Mouse (Mus musculus): Measurements from ENCODE around the gene Twsg1. TPM values are rescaled to one million over a fixed set of nuclear protein-coding genes. Genes with fewer than 3 reads are reported as not detected.
A peak's percentile ranks its signal among the peaks of the same experiment; 100 is the strongest.

Gene Twsg1
- polyA plus RNA-seq, 1 experiment = 75.3 TPM

GRCm38 (mm10) chr17:65952083-65952482 lies 1.1 kb upstream of the Twsg1 start:
- Histone ChIP-seq H3K9ac (ENCODE audit: low read depth, poor library complexity, severe bottlenecking) (no peak overlapping the region), H3K4me3 (ENCODE audit: low read depth, low read length) (no peak overlapping the region), H3K9me3 (replicated peaks; ENCODE audit: control insufficient read depth, insufficient read depth, low read length, poor library complexity, severe bottlenecking) (no peaks in the 10 kb centered on the region), H3K27me3 (ENCODE audit: control insufficient read depth, insufficient read depth, low read length, poor library complexity, severe bottlenecking) (no peaks in the 10 kb centered on the region), H3K36me3 (ENCODE audit: control insufficient read depth, insufficient read depth, low read length, poor library complexity, severe bottlenecking) (peaks cover 3% of the 10 kb centered on the region), H3K4me1 (ENCODE audit: control insufficient read depth, insufficient read depth, low read length) (no peaks in the 10 kb centered on the region), H3K27ac (ENCODE audit: insufficient read depth, low read length) (no peak overlapping the region)
- TF ChIP-seq CTCF (IDR thresholded peaks at IDR 0.05; ENCODE audit: low read depth, low read length) (no peak), POLR2A (IDR thresholded peaks at IDR 0.05; ENCODE audit: insufficient read depth, low read length) (no peak), EP300 (IDR thresholded peaks at IDR 0.05; ENCODE audit: insufficient read depth, low read depth, low read length) (no peak)

GRCm38 (mm10) chr17:65950183-65950582 lies 843 bp downstream of the Twsg1 start:
- peaks cover 8% of the 10 kb centered on the region for H3K36me3 ChIP-seq (ENCODE audit: control insufficient read depth, insufficient read depth, low read length, poor library complexity, severe bottlenecking)
- no peaks in the 10 kb centered on the region for H3K9me3 ChIP-seq (replicated peaks; ENCODE audit: control insufficient read depth, insufficient read depth, low read length, poor library complexity, severe bottlenecking)
- no peak for TF ChIP-seq EP300 (IDR thresholded peaks at IDR 0.05; ENCODE audit: insufficient read depth, low read depth, low read length)
- no peak for TF ChIP-seq POLR2A (IDR thresholded peaks at IDR 0.05; ENCODE audit: insufficient read depth, low read length)
- no peaks in the 10 kb centered on the region for H3K4me1 ChIP-seq (ENCODE audit: control insufficient read depth, insufficient read depth, low read length)
- peak overlapping the region; percentile 97 for H3K9ac ChIP-seq (ENCODE audit: low read depth, poor library complexity, severe bottlenecking)
- H3K4me3 ChIP-seq (ENCODE audit: low read depth, low read length) = peak overlapping the region; percentile 80
- H3K27me3 ChIP-seq (ENCODE audit: control insufficient read depth, insufficient read depth, low read length, poor library complexity, severe bottlenecking) = no peaks in the 10 kb centered on the region
- H3K27ac ChIP-seq (ENCODE audit: insufficient read depth, low read length) = no peak overlapping the region

- Histone ChIP-seq H3K36me3 (ENCODE audit: control insufficient read depth, insufficient read depth, low read length, poor library complexity, severe bottlenecking) (peaks cover 8% of the 10 kb centered on the region), H3K27ac (ENCODE audit: insufficient read depth, low read length) (no peak overlapping the region), H3K27me3 (ENCODE audit: control insufficient read depth, insufficient read depth, low read length, poor library complexity, severe bottlenecking) (no peaks in the 10 kb centered on the region)
These were observed 3.7 kb downstream of the Twsg1 start for GRCm38 (mm10) chr17:65947307-65947706.

GRCm38 (mm10) chr17:65945420-65945819 lies 5.6 kb downstream of the Twsg1 start:
- H3K36me3 ChIP-seq (ENCODE audit: control insufficient read depth, insufficient read depth, low read length, poor library complexity, severe bottlenecking) = peaks cover 8% of the 10 kb centered on the region
- H3K9ac ChIP-seq (ENCODE audit: low read depth, poor library complexity, severe bottlenecking) = no peak overlapping the region
- TF ChIP-seq CTCF (IDR thresholded peaks at IDR 0.05; ENCODE audit: low read depth, low read length) (no peak), EP300 (IDR thresholded peaks at IDR 0.05; ENCODE audit: insufficient read depth, low read depth, low read length) (no peak), POLR2A (IDR thresholded peaks at IDR 0.05; ENCODE audit: insufficient read depth, low read length) (no peak)

More at GRCm38 (mm10) chr17:65947307-65947706, 3.7 kb downstream of the Twsg1 start:
- Histone ChIP-seq H3K4me3 (ENCODE audit: low read depth, low read length) (no peak overlapping the region), H3K4me1 (ENCODE audit: control insufficient read depth, insufficient read depth, low read length) (peaks cover 1% of the 10 kb centered on the region), H3K9me3 (replicated peaks; ENCODE audit: control insufficient read depth, insufficient read depth, low read length, poor library complexity, severe bottlenecking) (no peaks in the 10 kb centered on the region), H3K9ac (ENCODE audit: low read depth, poor library complexity, severe bottlenecking) (no peak overlapping the region)
- TF ChIP-seq EP300 (IDR thresholded peaks at IDR 0.05; ENCODE audit: insufficient read depth, low read depth, low read length) (no peak), POLR2A (IDR thresholded peaks at IDR 0.05; ENCODE audit: insufficient read depth, low read length) (no peak), CTCF (IDR thresholded peaks at IDR 0.05; ENCODE audit: low read depth, low read length) (no peak)

GRCm38 (mm10) chr17:65942394-65942793 lies 8.6 kb downstream of the Twsg1 start:
- Histone ChIP-seq H3K27ac (ENCODE audit: insufficient read depth, low read length) (no peak overlapping the region), H3K9me3 (replicated peaks; ENCODE audit: control insufficient read depth, insufficient read depth, low read length, poor library complexity, severe bottlenecking) (no peaks in the 10 kb centered on the region), H3K27me3 (ENCODE audit: control insufficient read depth, insufficient read depth, low read length, poor library complexity, severe bottlenecking) (no peaks in the 10 kb centered on the region), H3K9ac (ENCODE audit: low read depth, poor library complexity, severe bottlenecking) (no peak overlapping the region), H3K4me3 (ENCODE audit: low read depth, low read length) (no peak overlapping the region), H3K4me1 (ENCODE audit: control insufficient read depth, insufficient read depth, low read length) (peaks cover 1% of the 10 kb centered on the region), H3K36me3 (ENCODE audit: control insufficient read depth, insufficient read depth, low read length, poor library complexity, severe bottlenecking) (peaks cover 10% of the 10 kb centered on the region)
- TF ChIP-seq POLR2A (IDR thresholded peaks at IDR 0.05; ENCODE audit: insufficient read depth, low read length) (no peak), CTCF (IDR thresholded peaks at IDR 0.05; ENCODE audit: low read depth, low read length) (no peak), EP300 (IDR thresholded peaks at IDR 0.05; ENCODE audit: insufficient read depth, low read depth, low read length) (no peak)

More at GRCm38 (mm10) chr17:65945420-65945819, 5.6 kb downstream of the Twsg1 start:
- peaks cover 1% of the 10 kb centered on the region for H3K4me1 ChIP-seq (ENCODE audit: control insufficient read depth, insufficient read depth, low read length)
- H3K4me3 ChIP-seq (ENCODE audit: low read depth, low read length) = no peak overlapping the region
- no peaks in the 10 kb centered on the region for H3K27me3 ChIP-seq (ENCODE audit: control insufficient read depth, insufficient read depth, low read length, poor library complexity, severe bottlenecking)
- no peaks in the 10 kb centered on the region for H3K9me3 ChIP-seq (replicated peaks; ENCODE audit: control insufficient read depth, insufficient read depth, low read length, poor library complexity, severe bottlenecking)
- H3K27ac ChIP-seq (ENCODE audit: insufficient read depth, low read length) = no peak overlapping the region

DNA sequence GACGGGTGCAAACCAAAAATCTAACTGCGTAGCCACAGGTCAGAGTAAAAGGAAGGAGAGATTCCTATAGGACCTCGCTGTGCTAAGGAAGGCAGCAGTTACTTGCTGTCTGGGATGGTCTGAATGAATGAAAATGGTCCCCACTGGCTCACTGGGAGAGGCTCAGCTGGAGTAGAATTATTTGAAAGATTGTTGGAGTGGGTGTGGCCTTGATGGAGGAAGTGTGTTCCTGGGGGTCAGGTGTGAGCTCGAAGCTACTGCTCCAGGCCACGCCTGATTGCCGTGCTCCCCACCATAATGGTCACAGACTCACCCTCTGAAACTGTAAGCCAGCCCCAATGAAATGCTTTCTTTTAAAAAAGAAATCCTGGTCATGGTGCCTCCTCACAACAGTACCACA lies 9.8 kb downstream of the Twsg1 start:
- H3K9me3 ChIP-seq (replicated peaks; ENCODE audit: control insufficient read depth, insufficient read depth, low read length, poor library complexity, severe bottlenecking) = no peaks in the 10 kb centered on the region
- H3K4me1 ChIP-seq (ENCODE audit: control insufficient read depth, insufficient read depth, low read length) = peaks cover 1% of the 10 kb centered on the region
- H3K27me3 ChIP-seq (ENCODE audit: control insufficient read depth, insufficient read depth, low read length, poor library complexity, severe bottlenecking) = no peaks in the 10 kb centered on the region
- no peak overlapping the region for H3K9ac ChIP-seq (ENCODE audit: low read depth, poor library complexity, severe bottlenecking)
- TF ChIP-seq EP300 (IDR thresholded peaks at IDR 0.05; ENCODE audit: insufficient read depth, low read depth, low read length) (no peak), POLR2A (IDR thresholded peaks at IDR 0.05; ENCODE audit: insufficient read depth, low read length) (no peak), CTCF (IDR thresholded peaks at IDR 0.05; ENCODE audit: low read depth, low read length) (no peak)
- H3K4me3 ChIP-seq (ENCODE audit: low read depth, low read length) = no peak overlapping the region
- H3K36me3 ChIP-seq (ENCODE audit: control insufficient read depth, insufficient read depth, low read length, poor library complexity, severe bottlenecking) = peaks cover 5% of the 10 kb centered on the region; the same call in 1 of the 2 replicates
- H3K27ac ChIP-seq (ENCODE audit: insufficient read depth, low read length) = peak overlapping the region; percentile 24
